Mouse (Mus musculus) lung, postnatal 36 days (tissue): ENCODE data around the gene Plxdc1.

Source experiments
- DNase-seq: peaks from one replicate; pipeline ENCODE4 v3.0.0; 2022; ENCODE audit warnings: mixed read lengths

Gene Plxdc1

DNA sequence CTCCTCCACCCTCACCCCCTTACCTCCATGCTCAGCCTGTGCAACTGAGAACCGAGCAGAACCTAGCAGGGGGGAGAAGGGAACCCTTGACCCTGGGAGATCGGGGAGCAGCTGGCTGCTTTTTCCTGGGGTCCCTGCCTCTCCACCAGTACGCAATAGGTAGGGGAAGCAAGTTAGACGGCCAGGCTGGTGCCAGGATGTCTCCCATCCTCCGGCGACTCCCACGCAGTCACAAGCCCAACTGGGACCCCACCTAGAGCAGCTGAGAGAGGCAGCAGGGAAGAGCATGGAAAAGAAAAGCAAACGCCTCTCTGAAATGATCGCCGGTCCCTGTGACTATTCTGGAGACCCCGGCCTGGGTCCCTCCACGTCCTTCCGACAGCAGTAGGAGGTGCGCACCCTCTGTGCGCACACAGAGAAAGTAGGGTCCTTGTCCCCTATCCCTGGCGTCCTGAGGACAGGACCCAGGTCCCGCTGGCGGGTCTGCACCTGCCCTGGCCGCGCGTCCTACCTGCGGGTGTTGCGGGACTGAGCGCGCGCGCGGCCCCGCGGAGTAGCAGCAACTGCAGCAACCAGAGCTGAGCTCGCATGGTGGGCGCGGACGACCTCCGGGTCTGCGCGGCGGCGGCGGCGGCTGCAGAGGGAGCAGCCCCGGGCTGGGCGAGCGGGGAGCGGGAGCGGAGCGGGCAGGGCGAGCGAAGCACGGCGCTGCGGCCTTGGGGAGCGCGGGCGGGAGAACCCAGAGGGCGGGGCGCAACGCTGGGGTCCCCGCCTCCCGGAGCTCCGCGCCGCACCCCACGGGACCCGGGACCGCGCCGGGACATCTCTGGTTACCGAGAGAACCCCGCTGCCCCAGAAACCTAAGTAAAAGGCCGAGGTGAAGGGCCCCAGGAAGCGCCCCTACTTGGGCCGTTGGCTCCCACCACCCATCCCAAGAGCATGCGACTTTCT, at the start of gene Plxdc1:
Plxdc1 (minus strand) TSS at position 718 of the 951 bp plus-strand sequence.
- peak; percentile 49 for DNase-seq

GRCm38 (mm10) chr11:98035977-98036377, 49.7 kb upstream of the Plxdc1 start:
- DNase-seq: peak; percentile 21

- DNase-seq: no peak
Measured at GRCm38 (mm10) chr11:98034840-98035239, 48.6 kb upstream of the Plxdc1 start.

GRCm38 (mm10) chr11:98034061-98034460, 47.8 kb upstream of the Plxdc1 start:
- DNase-seq: no peak

DNA sequence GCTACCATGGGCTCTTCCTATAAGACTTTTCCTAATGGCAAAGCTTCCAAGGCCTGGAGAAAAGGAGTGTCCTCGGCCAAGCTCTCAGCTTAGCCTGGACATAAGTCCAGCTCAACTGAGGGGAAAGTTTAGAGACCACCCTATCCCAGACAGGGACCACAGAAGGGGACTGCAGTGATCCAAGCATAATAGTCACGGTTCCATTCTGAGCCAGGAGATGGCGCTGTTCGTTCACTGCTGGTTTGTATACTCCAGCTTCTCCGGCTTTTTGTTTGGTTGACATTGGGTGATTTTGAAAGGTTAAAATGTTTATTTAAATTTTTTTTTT, 45.2 kb upstream of the Plxdc1 start:
- DNase-seq: peak; percentile 87

GRCm38 (mm10) chr11:98030701-98031442, 44.6 kb upstream of the Plxdc1 start:
- no peak for DNase-seq

DNA sequence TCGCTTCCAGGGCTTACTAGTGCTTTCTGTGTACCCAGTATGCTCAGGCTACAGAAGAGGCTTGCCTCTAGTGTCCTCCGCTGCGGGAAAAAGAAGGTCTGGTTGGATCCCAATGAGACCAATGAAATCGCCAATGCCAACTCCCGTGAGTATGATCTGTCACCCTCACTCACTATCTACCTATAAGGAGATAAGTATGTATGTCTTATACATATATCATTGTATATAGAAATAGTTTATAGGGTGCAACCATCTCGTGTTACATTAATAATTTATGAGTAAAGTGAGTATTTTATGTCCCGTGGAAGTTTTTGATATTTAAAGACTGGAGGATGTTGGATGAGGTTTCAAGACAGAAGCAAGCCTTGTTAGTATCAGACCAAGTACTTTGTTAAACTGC, 41.5 kb upstream of the Plxdc1 start:
- no peak for DNase-seq

DNA sequence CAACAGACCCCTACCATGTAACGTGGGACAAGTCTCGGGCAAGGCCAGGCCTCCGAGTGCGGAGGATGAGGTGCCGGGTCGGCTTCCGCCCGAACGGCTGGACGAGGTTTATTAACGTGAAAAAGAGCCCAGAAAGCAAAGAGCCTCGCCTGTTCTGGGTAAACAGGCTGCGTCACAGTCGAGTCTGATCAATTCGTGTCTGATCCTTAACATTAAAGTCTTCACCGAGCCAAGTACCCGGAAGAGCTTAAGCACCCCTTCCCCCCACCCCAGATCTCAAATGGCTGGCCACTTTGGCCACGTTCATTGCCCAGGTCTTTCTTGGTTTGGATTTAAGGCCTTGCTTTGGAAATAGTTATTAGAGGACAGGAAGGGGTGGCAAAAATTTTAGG, 41.0 kb upstream of the Plxdc1 start:
- no peak for DNase-seq

DNA sequence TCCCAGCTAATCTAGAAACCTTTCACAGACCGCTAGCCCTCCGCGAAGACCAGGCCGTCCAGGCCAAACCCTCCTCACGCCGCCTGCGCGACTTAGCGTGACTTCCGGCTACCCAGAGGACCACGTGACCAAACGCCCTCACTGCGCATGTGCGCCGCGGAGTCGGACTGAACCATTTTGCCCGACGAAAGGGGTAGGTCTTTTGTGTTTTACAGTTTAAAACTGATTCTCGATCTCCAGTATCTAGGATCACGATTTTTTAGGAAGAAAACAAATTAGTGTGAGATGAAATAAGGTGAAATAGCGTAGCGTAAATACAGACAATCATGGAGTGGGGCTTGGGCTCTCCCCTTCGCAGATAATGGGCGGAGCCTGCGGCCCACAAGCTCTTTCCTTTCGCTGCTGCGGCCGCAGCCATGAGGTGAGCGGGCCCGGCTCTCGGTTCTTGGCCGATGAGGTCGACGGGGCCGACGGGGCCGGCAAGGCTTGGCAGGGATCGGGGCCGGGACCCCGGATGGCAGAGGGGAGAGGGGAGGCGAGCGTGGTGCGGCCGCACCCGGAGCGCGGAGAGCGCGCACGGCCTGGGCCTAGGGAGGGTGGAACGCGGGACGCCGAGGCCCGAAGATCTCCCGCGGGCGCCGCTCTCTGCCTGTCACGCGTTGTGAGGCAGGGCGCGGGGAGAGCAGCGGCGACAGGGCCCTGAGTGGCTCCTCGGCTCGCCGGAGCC, 40.5 kb upstream of the Plxdc1 start, which contains the start of gene Rpl19:
Rpl19 (plus strand) TSS at position 141 of the 727 bp plus-strand sequence.
- DNase-seq: peak; percentile 93

GRCm38 (mm10) chr11:98026248-98026569, 40.0 kb upstream of the Plxdc1 start:
- no peak for DNase-seq

GRCm38 (mm10) chr11:98024516-98024915, 38.3 kb upstream of the Plxdc1 start:
- DNase-seq: no peak

GRCm38 (mm10) chr11:98022555-98023371, 36.5 kb upstream of the Plxdc1 start, which contains the start of gene Cacnb1:
Gene Cacnb1 (minus strand): TSS chr11:98023034.
- DNase-seq: peak; percentile 71

GRCm38 (mm10) chr11:98022253-98022554, 36.0 kb upstream of the Plxdc1 start:
- no peak for DNase-seq

GRCm38 (mm10) chr11:98021565-98022252, 35.5 kb upstream of the Plxdc1 start:
- DNase-seq: no peak

DNA sequence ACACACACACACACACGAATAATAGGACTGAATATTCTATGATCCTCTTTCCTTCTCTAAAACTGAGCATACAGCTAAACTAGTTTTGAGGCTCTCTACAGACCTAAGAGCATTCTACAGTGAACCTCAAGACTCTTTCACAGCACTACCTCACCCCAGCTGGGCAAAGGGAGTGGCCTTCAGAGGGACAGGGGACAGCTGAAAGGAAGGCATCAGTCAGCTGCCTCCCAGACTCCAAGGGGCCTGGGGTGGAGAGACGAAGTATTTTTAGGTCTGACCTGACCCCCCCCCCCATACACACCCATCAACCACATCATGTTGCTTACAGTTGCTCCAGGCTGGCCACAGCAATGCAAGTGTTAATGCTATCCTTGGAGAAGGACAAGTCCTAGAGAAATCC, 34.9 kb upstream of the Plxdc1 start:
- no peak for DNase-seq

GRCm38 (mm10) chr11:98020710-98021109, 34.5 kb upstream of the Plxdc1 start:
- no peak for DNase-seq

DNA sequence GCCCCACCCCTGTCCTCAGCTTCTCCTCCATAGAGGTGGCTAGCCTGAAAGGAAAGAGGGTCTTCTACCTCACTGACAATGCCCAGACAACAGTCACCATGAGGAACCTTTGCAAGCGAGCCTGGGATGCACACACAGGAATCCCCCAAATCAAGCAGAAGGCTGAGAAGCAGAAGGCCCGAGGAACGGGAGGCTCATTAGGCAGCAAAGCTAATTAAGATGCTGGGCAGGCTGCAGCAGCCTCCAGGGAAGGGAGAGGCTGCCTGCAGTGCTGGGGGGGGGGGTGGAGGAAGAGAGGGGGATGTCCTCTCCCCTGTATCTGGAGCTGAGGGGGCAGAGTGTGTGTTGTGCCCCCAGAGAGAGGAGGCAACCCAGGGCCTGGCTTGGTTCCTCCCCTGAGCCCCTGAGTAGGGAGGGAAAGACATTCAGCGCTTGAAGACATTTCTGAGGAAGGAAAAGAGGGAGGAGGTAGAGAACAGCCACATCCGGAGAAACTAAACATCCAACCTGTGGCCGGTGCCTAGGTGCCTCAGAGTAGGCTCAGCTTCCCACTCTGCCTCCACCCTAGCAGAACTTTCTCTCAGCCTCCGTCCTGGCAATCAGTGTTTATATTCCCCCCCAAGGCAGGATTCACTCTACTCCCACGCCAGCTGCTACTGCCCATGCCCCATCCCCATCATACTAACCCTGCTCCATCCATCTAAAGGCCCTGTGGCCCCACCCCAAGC, 33.8 kb upstream of the Plxdc1 start:
- DNase-seq: no peak

- peak; percentile 58 for DNase-seq
Measured at GRCm38 (mm10) chr11:98018858-98019641, 32.8 kb upstream of the Plxdc1 start.

DNA sequence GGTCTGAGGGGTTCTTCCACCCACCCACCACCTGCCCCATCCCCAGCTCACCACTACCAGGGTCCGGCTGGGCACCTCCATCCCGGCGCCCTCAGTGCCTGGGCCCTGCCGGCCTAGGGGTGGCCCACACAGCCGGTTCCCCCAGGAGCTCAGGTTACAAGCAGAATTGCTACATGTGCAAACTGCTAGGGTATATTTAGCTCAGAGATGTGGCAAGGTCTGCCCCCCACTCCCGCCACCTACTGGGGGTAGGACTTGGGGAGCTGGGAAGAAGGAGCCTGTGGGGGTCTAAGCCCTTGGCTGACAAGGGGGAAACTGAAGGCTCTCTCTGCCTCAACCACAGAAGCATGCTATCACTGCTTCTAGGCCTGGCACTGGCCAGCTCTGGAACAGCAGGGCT, 32.0 kb upstream of the Plxdc1 start:
- peak; percentile 22 for DNase-seq

DNA sequence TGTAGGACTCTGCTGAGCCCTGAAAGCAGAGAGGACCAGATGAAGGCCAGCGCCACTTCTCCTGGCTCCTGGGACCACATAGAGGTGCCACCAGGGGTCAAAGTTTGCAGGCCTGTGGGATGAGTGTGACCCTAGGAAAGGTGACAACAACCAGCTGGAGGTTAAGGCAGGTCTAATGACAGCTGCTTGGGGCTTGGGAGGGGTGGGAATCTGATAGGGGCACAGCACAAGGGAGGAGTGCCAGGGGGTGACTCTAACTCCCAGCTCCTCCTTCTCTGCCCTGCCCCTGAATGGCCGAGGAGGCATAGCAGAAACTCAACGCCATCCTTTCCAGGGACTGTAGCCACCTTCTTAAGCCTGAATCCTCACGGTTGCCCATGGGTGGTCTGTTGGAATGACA, 30.6 kb upstream of the Plxdc1 start:
- DNase-seq: no peak
